Mouse (Mus musculus) heart, embryonic 12.5 days (tissue): ENCODE data around the gene Prm3. TPM values are rescaled to one million over a fixed set of nuclear protein-coding genes. Genes with fewer than 3 reads are reported as not detected.
"Not testable (repeated sequence)": the region's sequence is repeated elsewhere in the genome, so short reads cannot be mapped to it uniquely, and the experiment has no call there.

ENCODE experiments used
- ATAC-seq: fragments of 200-750 bp; cut with Nextera tagmentation; 2 replicates; pipeline ENCODE4 v1.8.0; 2017; ENCODE audit warnings: moderate TSS enrichment, moderate library complexity; ENCODE audit not compliant: insufficient number of reproducible peaks, low FRiP score
- H3K27ac ChIP-seq: fragments of 300-500 bp; sonication (generic); 2 replicates; pipeline ENCODE4 v1.5.1; 2016; ENCODE audit warnings: mild to moderate bottlenecking, moderate library complexity; ENCODE audit not compliant: poor library complexity, severe bottlenecking
- H3K27me3 ChIP-seq: fragments of 300-500 bp; sonication (generic); replicated peaks from 2 replicates; pipeline ENCODE4 v1.6.1; 2016; ENCODE audit warnings: mild to moderate bottlenecking, moderate library complexity
- H3K36me3 ChIP-seq: fragments of 300-500 bp; sonication (generic); 2 replicates; pipeline ENCODE4 v1.6.1; 2016; ENCODE audit warnings: mild to moderate bottlenecking, moderate library complexity
- H3K4me1 ChIP-seq: fragments of 300-500 bp; sonication (generic); replicated peaks from 2 replicates; pipeline ENCODE4 v1.6.1; 2016; ENCODE audit warnings: mild to moderate bottlenecking
- H3K4me2 ChIP-seq: fragments of 300-500 bp; sonication (generic); 2 replicates; pipeline ENCODE4 v1.6.1; 2016; ENCODE audit warnings: mild to moderate bottlenecking, moderate library complexity
- H3K4me3 ChIP-seq: fragments of 300-500 bp; sonication (generic); 2 replicates; pipeline ENCODE4 v1.5.1; 2016; ENCODE audit warnings: mild to moderate bottlenecking
- H3K9ac ChIP-seq: fragments of 300-500 bp; sonication (generic); 2 replicates; pipeline ENCODE4 v1.6.1; 2016; ENCODE audit warnings: mild to moderate bottlenecking, moderate library complexity
- H3K9me3 ChIP-seq: fragments of 300-500 bp; sonication (generic); replicated peaks from 2 replicates; pipeline ENCODE4 v1.6.1; 2016; ENCODE audit warnings: mild to moderate bottlenecking, moderate library complexity
- WGBS: fragments of 180-500 bp; shearing (Covaris S2); methylation state at CpG from one replicate; pipeline ENCODE4 v1.1.7; 2016; 5-methylcytosine and 5-hydroxymethylcytosine counted together
- polyA plus RNA-seq: library from polyadenylated mRNA; unstranded; fragments of >200 nt; fragmentation: Nextera tagmentation; extraction: Ambion mirVana; gene quantifications from 2 replicates; pipeline ENCODE4 v1.2.1, GENCODE M21; 2016

Gene Prm3
- polyA plus RNA-seq, 1 experiment from 2014 or later, result not detected

DNA sequence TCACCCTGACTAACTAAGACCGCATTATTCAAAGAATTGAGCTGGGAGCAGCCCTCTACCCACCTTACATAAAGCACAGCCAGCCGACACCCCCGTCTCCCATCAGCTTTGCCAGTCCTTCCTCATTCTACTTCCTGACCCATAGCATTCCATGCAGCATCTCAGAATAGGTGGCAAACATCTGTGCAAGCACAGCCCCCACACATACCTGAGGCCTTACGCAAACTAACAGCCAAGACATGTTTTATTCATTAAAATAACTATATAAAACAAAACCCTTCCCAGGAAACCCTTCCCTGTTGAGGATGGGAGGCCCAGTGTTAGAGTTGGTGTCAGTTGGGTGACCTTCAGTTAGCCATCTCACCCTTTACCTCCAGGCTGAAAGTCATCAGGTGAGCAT is 35.1 kb upstream of the Prm3 start:
- H3K4me2 ChIP-seq, result no peak overlapping the region
- H3K4me3 ChIP-seq, result no peak overlapping the region
- no peaks in the 10 kb centered on the region for H3K36me3 ChIP-seq
- no peaks in the 10 kb centered on the region for H3K27me3 ChIP-seq
- no peak overlapping the region for H3K27ac ChIP-seq
- WGBS, result 75% methylated on average over 4 of the region's 4 CpGs
- H3K9ac ChIP-seq, result no peak overlapping the region
- peaks cover 3% of the 10 kb centered on the region for H3K9me3 ChIP-seq
- no peak for ATAC-seq
- H3K4me1 ChIP-seq, result no peaks in the 10 kb centered on the region; the same call in 1 of the 2 replicates

DNA sequence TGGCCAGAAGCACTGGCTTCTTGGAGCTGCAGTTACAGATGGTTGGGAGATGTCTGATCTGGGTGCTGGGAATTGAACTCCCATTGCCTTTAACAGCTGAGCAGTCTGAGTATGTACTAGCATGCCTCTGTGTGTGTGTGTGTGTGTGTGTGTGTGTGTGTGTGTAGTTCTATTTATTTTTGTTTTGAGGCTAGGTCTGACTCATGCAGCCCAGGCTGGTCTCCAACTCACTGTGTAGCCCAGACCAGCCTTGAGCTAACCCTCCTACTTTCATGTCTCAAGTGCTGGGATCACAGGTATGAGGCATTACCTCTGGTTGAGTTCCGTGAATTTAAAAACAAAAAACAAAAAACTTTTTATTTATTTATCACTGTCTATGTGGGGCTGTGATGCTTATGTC is 33.8 kb upstream of the Prm3 start:
- Histone ChIP-seq H3K4me2 (no peak overlapping the region), H3K9me3 (peaks cover 3% of the 10 kb centered on the region), H3K27ac (no peak overlapping the region), H3K4me1 (peaks cover 13% of the 10 kb centered on the region), H3K27me3 (no peaks in the 10 kb centered on the region), H3K36me3 (no peaks in the 10 kb centered on the region), H3K9ac (no peak overlapping the region), H3K4me3 (no peak overlapping the region)
- WGBS, result 69% methylated on average over 1 of the region's 1 CpGs
- no peak for ATAC-seq

DNA sequence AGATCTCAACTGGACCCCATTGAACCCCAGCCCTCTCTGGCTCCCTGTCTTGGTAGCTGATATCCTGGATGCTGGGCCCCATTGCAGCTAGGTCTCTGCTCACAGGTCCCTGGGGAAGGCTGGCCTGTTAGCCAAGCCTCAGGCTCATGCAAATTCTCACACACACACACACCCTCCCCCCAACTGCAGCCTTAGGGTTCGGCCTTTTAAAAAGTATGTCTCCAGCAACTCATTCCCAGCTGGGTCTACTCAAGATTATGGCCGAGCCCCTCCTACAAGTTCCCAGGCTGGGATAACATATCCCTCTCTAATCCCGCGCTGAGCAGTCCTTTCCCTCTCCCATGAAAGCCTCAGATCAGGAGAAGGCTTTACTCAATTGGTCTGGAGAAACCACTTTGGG is 30.7 kb upstream of the Prm3 start:
- peaks cover 3% of the 10 kb centered on the region for H3K9me3 ChIP-seq
- H3K9ac ChIP-seq, result no peak overlapping the region
- no peak for ATAC-seq
- no peaks in the 10 kb centered on the region for H3K36me3 ChIP-seq
- H3K4me3 ChIP-seq, result no peak overlapping the region
- H3K27ac ChIP-seq, result no peak overlapping the region
- H3K4me2 ChIP-seq, result no peak overlapping the region
- H3K4me1 ChIP-seq, result peaks cover 23% of the 10 kb centered on the region
- H3K27me3 ChIP-seq, result no peaks in the 10 kb centered on the region
- 49% methylated on average over 4 of the region's 4 CpGs for WGBS

DNA sequence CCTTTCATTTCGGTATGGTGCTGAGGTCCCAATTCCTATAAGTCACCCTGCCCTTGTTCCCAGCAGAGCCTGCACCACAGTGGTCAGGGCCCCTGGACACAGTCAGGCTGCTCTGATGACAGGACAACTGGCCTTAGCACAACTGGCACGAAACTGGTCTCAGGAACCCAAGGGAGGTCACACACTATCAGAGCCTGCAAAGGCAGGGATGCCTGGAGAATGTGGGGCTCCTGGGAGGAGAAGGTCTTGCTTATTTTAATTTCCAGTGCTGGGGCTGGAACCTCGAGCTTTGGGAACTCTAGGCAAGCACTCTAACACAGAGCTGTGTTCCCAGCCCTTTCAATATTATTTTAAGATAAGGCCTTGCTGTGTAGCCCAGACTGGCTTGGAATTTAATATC is 29.3 kb upstream of the Prm3 start:
- Histone ChIP-seq H3K4me2 (no peak overlapping the region), H3K27ac (no peak overlapping the region), H3K9me3 (peaks cover 3% of the 10 kb centered on the region), H3K27me3 (no peaks in the 10 kb centered on the region), H3K4me3 (no peak overlapping the region), H3K36me3 (no peaks in the 10 kb centered on the region), H3K4me1 (peaks cover 26% of the 10 kb centered on the region), H3K9ac (no peak overlapping the region)
- no peak for ATAC-seq
- WGBS, result 35% methylated on average over 3 of the region's 3 CpGs

DNA sequence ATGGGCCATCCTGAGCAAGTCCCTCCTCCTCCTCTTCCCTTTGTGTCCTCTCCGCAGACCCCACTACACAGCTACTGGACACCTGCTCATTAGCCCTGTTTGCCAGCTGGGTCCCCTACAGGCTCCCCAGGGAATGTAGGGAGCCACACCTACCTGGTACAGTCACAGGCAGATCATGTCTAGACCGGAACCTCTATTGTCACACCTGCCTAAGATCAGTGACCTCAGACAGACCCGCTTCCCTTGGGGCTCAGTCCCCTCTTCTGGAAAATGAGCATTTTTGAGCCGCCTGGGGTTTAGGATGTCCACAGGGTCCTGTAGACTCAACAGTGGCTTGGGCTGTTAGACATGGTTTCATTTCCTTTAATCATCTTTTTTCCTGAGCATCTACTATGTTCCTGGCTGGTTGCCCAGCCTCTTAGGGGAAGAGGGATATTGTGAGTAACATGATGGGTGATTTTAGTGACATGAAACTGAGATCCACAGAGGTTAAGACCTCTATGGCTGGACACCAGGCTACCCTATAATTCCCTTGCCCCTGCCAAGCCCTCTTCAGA is 27.9 kb upstream of the Prm3 start:
- no peak overlapping the region for H3K27ac ChIP-seq
- H3K4me1 ChIP-seq, result peaks cover 33% of the 10 kb centered on the region
- peaks cover 3% of the 10 kb centered on the region for H3K9me3 ChIP-seq
- 83% methylated on average over 4 of the region's 4 CpGs for whole genome bisulfite sequencing
- no peak overlapping the region for H3K9ac ChIP-seq
- ATAC-seq, result no peak
- H3K27me3 ChIP-seq, result no peaks in the 10 kb centered on the region
- H3K4me2 ChIP-seq, result no peak overlapping the region
- no peaks in the 10 kb centered on the region for H3K36me3 ChIP-seq
- H3K4me3 ChIP-seq, result no peak overlapping the region

DNA sequence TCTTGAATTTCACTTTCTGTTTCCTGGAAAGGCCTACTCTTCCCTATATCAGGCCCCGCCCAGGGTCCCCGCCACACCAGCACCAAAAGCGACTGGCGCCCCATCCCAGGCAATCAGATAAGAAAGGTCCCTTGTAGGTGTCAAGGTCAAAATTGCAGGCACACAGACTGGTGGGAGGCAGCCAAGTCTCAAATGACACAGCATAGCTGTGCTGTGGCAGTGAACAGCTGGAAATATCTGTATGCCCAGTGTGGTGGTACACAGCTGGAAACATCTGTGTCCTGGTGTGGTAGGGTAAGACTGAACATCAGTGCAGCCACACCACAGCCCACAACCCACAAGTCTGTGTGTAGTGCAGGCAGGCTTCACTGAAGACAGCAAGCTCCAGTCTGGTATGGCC is 24.1 kb upstream of the Prm3 start:
- no peaks in the 10 kb centered on the region for H3K27me3 ChIP-seq
- H3K9ac ChIP-seq, result no peak overlapping the region
- no peaks in the 10 kb centered on the region for H3K9me3 ChIP-seq
- no peak overlapping the region for H3K27ac ChIP-seq
- no peak overlapping the region for H3K4me2 ChIP-seq
- 37% methylated on average over 4 of the region's 4 CpGs for WGBS
- H3K36me3 ChIP-seq, result no peaks in the 10 kb centered on the region
- H3K4me1 ChIP-seq, result peaks cover 35% of the 10 kb centered on the region
- ATAC-seq, result no peak
- no peak overlapping the region for H3K4me3 ChIP-seq

DNA sequence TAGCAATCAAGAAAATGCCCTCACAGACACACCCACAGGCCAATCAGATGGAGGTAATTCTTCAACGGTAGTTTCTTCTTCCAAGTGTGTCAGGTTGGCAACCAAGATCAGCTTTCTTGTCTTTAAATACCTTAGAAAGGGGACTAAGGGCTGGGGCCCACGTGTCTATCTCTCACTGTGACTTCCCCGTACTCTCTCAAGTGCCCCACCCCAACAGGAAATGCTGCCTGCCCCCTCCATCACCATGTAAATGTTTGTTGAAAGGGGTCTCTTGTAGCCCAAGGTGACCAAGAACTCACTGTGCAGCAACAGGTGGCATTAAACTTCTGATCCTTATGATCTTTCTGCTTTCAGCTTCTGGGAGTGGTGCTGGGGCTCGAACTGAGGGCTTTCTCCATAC is 23.0 kb upstream of the Prm3 start:
- Histone ChIP-seq H3K4me3 (no peak overlapping the region), H3K9ac (no peak overlapping the region), H3K9me3 (no peaks in the 10 kb centered on the region), H3K4me1 (peaks cover 30% of the 10 kb centered on the region), H3K27me3 (no peaks in the 10 kb centered on the region), H3K4me2 (no peak overlapping the region), H3K27ac (no peak overlapping the region), H3K36me3 (no peaks in the 10 kb centered on the region)
- WGBS, result 78% methylated on average over 4 of the region's 4 CpGs
- ATAC-seq, result no peak

DNA sequence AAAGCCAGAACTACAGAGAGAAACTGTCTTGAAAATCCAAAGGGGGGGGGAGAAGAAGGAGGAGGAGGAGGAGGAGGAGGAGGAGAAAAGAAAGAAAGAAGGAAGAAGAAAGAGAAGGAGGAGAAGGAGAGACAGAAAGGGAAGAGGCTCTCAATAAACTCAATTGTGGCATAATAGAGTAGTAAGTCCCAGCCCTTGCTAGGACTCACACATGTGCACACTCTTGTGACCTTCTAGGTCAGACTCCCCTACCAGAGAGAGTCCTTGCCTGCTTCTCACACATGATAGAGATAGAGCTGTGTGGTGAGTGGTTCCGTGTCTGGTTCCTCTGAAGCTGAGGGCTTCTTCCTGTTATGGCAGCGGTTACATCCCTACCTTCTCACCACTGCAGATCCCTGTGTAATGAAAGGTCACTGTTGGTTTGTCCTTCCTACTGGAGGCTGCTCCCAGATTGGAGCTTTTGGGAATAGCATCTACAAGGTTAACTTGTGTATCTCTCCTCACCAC is 22.2 kb upstream of the Prm3 start, which contains the start of gene Gm11172:
Gene Gm11172 (plus strand): TSS at position 51 of the 507 bp plus-strand sequence.
- Histone ChIP-seq H3K4me3 (no peak within 1 kb of the TSS), H3K4me1 (peaks cover 27% of the 10 kb centered on the region), H3K27me3 (no peaks in the 10 kb centered on the region), H3K36me3 (no peaks in the 10 kb centered on the region), H3K9ac (no peak within 1 kb of the TSS), H3K27ac (no peak within 1 kb of the TSS), H3K9me3 (no peaks in the 10 kb centered on the region), H3K4me2 (no peak within 1 kb of the TSS)
- 62% methylated on average over 2 of the region's 2 CpGs for WGBS
- ATAC-seq, result no peak

DNA sequence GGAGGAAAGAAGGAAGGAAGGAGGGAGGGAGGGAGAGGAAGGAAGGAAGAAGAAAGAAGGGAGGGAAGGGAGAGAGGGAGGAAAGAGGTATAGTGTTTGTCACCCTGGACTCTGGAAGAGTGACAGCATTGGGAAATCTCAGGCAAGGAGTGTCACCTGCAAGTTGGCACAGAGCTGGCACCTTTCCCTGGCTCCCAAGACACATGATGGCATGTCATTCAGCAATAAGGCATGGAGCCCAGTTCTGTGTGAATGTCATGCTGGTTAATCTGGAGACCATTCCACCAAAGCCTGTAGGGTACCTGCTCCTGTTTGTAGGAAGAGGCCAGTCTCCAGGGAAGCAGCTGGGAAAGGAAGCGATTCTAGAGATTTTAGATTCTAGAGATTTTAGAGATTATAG is 19.7 kb upstream of the Prm3 start:
- no peaks in the 10 kb centered on the region for H3K9me3 ChIP-seq
- peaks cover 21% of the 10 kb centered on the region for H3K4me1 ChIP-seq
- H3K27ac ChIP-seq, result no peak overlapping the region
- 93% methylated on average over 1 of the region's 1 CpGs for WGBS
- H3K4me3 ChIP-seq, result no peak overlapping the region
- no peak for ATAC-seq
- no peaks in the 10 kb centered on the region for H3K36me3 ChIP-seq
- no peak overlapping the region for H3K4me2 ChIP-seq
- H3K27me3 ChIP-seq, result no peaks in the 10 kb centered on the region; the same call in 1 of the 2 replicates
- H3K9ac ChIP-seq, result no peak overlapping the region

DNA sequence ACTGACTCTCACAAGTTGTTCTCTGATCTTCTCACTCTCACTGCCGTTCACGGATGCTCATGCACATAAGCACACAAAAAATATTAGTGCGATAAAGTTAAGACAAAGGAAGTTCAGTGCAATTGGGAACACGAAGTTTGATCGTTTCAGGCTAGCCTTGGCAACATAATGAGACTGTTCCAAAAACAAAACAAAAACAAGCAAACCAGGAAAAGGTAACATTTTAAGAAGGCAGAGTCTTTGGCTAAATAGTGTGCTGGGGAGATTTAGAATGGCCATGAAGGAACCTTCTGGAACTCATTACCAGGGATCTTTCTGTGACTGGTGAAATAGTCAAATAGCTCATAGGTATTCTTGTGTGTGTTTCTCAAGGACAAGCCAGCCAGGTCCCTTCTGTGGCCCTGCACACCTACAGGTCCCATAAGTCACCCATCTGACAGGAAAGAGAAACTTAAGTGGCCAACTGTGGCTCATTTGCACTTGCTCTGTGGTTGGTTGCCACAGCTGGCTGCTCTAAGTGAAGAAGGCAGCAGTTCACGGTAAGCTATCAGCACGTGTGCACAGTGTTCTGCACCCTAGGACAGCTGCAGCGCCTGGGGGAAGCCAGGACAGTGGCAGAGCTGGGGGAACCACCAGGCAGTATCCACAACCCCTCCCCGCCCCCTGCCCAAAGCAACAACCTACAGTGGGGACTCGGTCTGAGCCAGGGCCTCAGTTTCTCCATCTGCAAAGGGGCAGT is 15.2 kb upstream of the Prm3 start, which contains the start of gene Prm1:
Gene Prm1 (minus strand): TSS at position 51 of the 739 bp plus-strand sequence.
- no peaks in the 10 kb centered on the region for H3K36me3 ChIP-seq
- no peak within 1 kb of the TSS for H3K4me3 ChIP-seq
- no peak within 1 kb of the TSS for H3K4me2 ChIP-seq
- H3K4me1 ChIP-seq, result peaks cover 3% of the 10 kb centered on the region; the same call in 1 of the 2 replicates
- 70% methylated on average over 10 of the region's 10 CpGs for WGBS
- H3K9ac ChIP-seq, result no peak within 1 kb of the TSS
- ATAC-seq, result no peak
- no peaks in the 10 kb centered on the region; the same call in 1 of the 2 replicates for H3K27me3 ChIP-seq
- H3K27ac ChIP-seq, result no peak within 1 kb of the TSS
- no peaks in the 10 kb centered on the region for H3K9me3 ChIP-seq

DNA sequence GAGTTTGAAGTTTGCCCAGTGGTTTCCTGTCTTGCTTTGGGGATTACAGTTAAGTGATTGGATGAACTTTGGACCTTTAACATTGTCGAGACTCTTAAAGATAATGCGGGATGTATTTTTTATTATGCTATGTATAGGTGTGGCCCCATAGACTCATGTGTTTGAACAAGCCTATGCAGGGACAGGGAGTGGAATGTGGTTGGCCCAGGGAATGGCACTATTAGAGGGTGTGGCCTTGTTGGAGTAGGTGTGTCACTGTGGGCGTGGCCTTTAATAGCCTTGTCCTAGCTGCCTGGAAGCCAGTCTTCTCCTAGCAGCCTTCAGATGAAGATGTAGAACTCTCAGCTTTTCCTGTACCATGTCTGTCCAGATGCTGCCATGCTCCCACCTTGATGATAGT is 11.7 kb upstream of the Prm3 start:
- not testable (repeated sequence) for H3K36me3 ChIP-seq, H3K9me3 ChIP-seq, H3K27me3 ChIP-seq, H3K27ac ChIP-seq, H3K4me2 ChIP-seq, ATAC-seq, H3K9ac ChIP-seq, H3K4me3 ChIP-seq, H3K4me1 ChIP-seq
- WGBS, result 75% methylated on average over 3 of the region's 3 CpGs
